Mouse (Mus musculus) liver, embryonic 16.5 days (tissue): ENCODE measurements around the gene Dppa4. TPM values are rescaled to one million over a fixed set of nuclear protein-coding genes. Genes with fewer than 3 reads are reported as not detected.

Experiments used
- ATAC-seq: fragments of 200-750 bp; cut with Nextera tagmentation; 2 replicates; pipeline ENCODE4 v1.8.0; 2017; ENCODE audit warnings: low read depth, mild to moderate bottlenecking, moderate number of reproducible peaks, moderate library complexity
- H3K27ac ChIP-seq: fragments of 300-500 bp; sonication (generic); 2 replicates; pipeline ENCODE4 v1.5.1; 2014; ENCODE audit warnings: mild to moderate bottlenecking, low read length
- H3K27me3 ChIP-seq: fragments of 300-500 bp; sonication (generic); 2 replicates; pipeline ENCODE4 v1.6.1; 2014; ENCODE audit warnings: low read depth, low read length, mixed read lengths; ENCODE audit not compliant: control insufficient read depth, insufficient read depth
- H3K36me3 ChIP-seq: fragments of 300-500 bp; sonication (generic); 2 replicates; pipeline ENCODE4 v1.6.1; 2014; ENCODE audit warnings: mild to moderate bottlenecking; ENCODE audit not compliant: control insufficient read depth, insufficient read depth
- H3K4me1 ChIP-seq: fragments of 300-500 bp; sonication (generic); 2 replicates; pipeline ENCODE4 v1.6.1; 2014; ENCODE audit warnings: low read depth, low read length, mixed read lengths; ENCODE audit not compliant: control insufficient read depth
- H3K4me2 ChIP-seq: fragments of 300-500 bp; sonication (generic); 2 replicates; pipeline ENCODE4 v1.6.1; 2014; ENCODE audit warnings: low read depth, low read length, mixed read lengths
- H3K4me3 ChIP-seq: fragments of 300-500 bp; sonication (generic); 2 replicates; pipeline ENCODE4 v1.5.1; 2014; ENCODE audit warnings: low read depth, mild to moderate bottlenecking, low read length
- H3K9ac ChIP-seq: fragments of 300-500 bp; sonication (generic); 2 replicates; pipeline ENCODE4 v1.6.1; 2014; ENCODE audit warnings: low read depth, low read length
- H3K9me3 ChIP-seq: fragments of 300-500 bp; sonication (generic); replicated peaks from 2 replicates; pipeline ENCODE4 v1.6.1; 2016; ENCODE audit warnings: low read length; ENCODE audit not compliant: control insufficient read depth
- WGBS: fragments of 180-500 bp; shearing (Covaris S2); extraction: QIAGEN DNeasy Blood & Tissue Kit; methylation state at CpG from one replicate; pipeline ENCODE4 v1.1.7; 2014; ENCODE audit not compliant: insufficient replicate concordance; 5-methylcytosine and 5-hydroxymethylcytosine counted together
- polyA plus RNA-seq: library from polyadenylated mRNA; unstranded; fragments of >200 nt; fragmentation: Nextera tagmentation; extraction: Ambion mirVana; gene quantifications from 2 replicates; pipeline ENCODE4 v1.2.1, GENCODE M21; 2015

Gene Dppa4
- not detected in 2 replicates for polyA plus RNA-seq

DNA sequence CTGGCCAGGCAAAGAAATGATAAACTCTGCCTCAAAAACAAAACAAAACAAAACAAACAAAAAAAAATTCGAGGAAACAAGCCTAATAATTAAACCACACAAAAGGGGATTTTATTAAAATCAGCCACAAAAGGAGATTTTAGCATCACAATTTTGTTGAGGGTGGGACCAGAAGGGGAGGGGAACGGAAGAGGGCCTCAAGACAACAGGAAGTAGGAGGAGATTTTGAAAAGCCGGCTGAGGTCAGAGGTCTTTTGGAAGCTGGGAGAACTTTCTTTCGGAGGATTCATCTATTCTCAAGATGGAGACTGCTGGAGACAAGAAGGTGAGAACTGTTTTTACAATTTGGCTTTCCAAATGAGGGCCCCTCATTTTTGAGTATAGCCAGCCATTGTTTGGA, at the start of gene Dppa4:
Gene Dppa4, plus strand, starts transcription at position 217 of the 400 bp plus-strand sequence.
- WGBS, result 59% methylated on average over 4 of the region's 4 CpGs
- Histone ChIP-seq H3K27me3 (no peaks in the 10 kb centered on the region), H3K27ac (no peak within 1 kb of the TSS), H3K4me3 (no peak within 1 kb of the TSS), H3K4me2 (no peak within 1 kb of the TSS), H3K36me3 (no peaks in the 10 kb centered on the region), H3K9me3 (no peaks in the 10 kb centered on the region), H3K4me1 (no peaks in the 10 kb centered on the region), H3K9ac (no peak within 1 kb of the TSS)
- no peak for ATAC-seq

- no peak overlapping the region for H3K4me2 ChIP-seq
- H3K36me3 ChIP-seq, result no peaks in the 10 kb centered on the region
- no peak overlapping the region for H3K27ac ChIP-seq
- ATAC-seq, result no peak
- H3K9me3 ChIP-seq, result no peaks in the 10 kb centered on the region
- no peak overlapping the region for H3K9ac ChIP-seq
- WGBS, result 54% methylated on average over 1 of the region's 1 CpGs
- no peaks in the 10 kb centered on the region for H3K4me1 ChIP-seq
- no peaks in the 10 kb centered on the region for H3K27me3 ChIP-seq
- H3K4me3 ChIP-seq, result no peak overlapping the region
Measured at GRCm38 (mm10) chr16:48234999-48235398, 48.5 kb upstream of the Dppa4 start.

- Histone ChIP-seq H3K4me2 (no peak overlapping the region), H3K27me3 (no peaks in the 10 kb centered on the region), H3K9ac (no peak overlapping the region), H3K36me3 (no peaks in the 10 kb centered on the region), H3K4me3 (no peak overlapping the region), H3K27ac (no peak overlapping the region), H3K9me3 (no peaks in the 10 kb centered on the region), H3K4me1 (no peaks in the 10 kb centered on the region)
- WGBS, result 73% methylated on average over 7 of the region's 7 CpGs
- ATAC-seq, result no peak
Measured at GRCm38 (mm10) chr16:48237676-48238075, 45.9 kb upstream of the Dppa4 start.

- H3K4me1 ChIP-seq, result peaks cover 2% of the 10 kb centered on the region
- no peak overlapping the region for H3K4me2 ChIP-seq
- no peak overlapping the region for H3K4me3 ChIP-seq
- no peaks in the 10 kb centered on the region for H3K36me3 ChIP-seq
- 60% methylated on average over 2 of the region's 2 CpGs for WGBS
- ATAC-seq, result no peak
- no peak overlapping the region for H3K27ac ChIP-seq
- H3K27me3 ChIP-seq, result no peaks in the 10 kb centered on the region
- H3K9ac ChIP-seq, result no peak overlapping the region
- no peaks in the 10 kb centered on the region for H3K9me3 ChIP-seq
Measured at GRCm38 (mm10) chr16:48247044-48247661, 36.4 kb upstream of the Dppa4 start.

- peak; percentile 94 for ATAC-seq
- H3K27ac ChIP-seq, result peak overlapping the region; percentile 50
- no peaks in the 10 kb centered on the region for H3K27me3 ChIP-seq
Measured at GRCm38 (mm10) chr16:48252824-48253223, 30.7 kb upstream of the Dppa4 start.

GRCm38 (mm10) chr16:48254584-48254983, 28.9 kb upstream of the Dppa4 start:
- WGBS, result 37% methylated on average over 5 of the region's 5 CpGs
- no peaks in the 10 kb centered on the region for H3K27me3 ChIP-seq
- H3K36me3 ChIP-seq, result no peaks in the 10 kb centered on the region
- no peaks in the 10 kb centered on the region for H3K9me3 ChIP-seq
- H3K9ac ChIP-seq, result no peak overlapping the region
- H3K4me2 ChIP-seq, result no peak overlapping the region
- no peak for ATAC-seq
- peaks cover 12% of the 10 kb centered on the region for H3K4me1 ChIP-seq
- H3K4me3 ChIP-seq, result no peak overlapping the region
- H3K27ac ChIP-seq, result no peak overlapping the region

More at GRCm38 (mm10) chr16:48252824-48253223, 30.7 kb upstream of the Dppa4 start:
- H3K9me3 ChIP-seq, result no peaks in the 10 kb centered on the region
- WGBS, result 16% methylated on average over 4 of the region's 4 CpGs
- no peak overlapping the region for H3K4me3 ChIP-seq
- H3K9ac ChIP-seq, result no peak overlapping the region
- H3K4me1 ChIP-seq, result peaks cover 12% of the 10 kb centered on the region
- no peak overlapping the region; the same call in 1 of the 2 replicates for H3K4me2 ChIP-seq
- no peaks in the 10 kb centered on the region for H3K36me3 ChIP-seq

GRCm38 (mm10) chr16:48259519-48259918, 24.0 kb upstream of the Dppa4 start:
- H3K36me3 ChIP-seq, result no peaks in the 10 kb centered on the region
- H3K4me3 ChIP-seq, result no peak overlapping the region
- H3K27ac ChIP-seq, result no peak overlapping the region
- no peak for ATAC-seq
- no peak overlapping the region for H3K9ac ChIP-seq
- 23% methylated on average over 4 of the region's 4 CpGs for WGBS
- H3K9me3 ChIP-seq, result no peaks in the 10 kb centered on the region
- H3K4me1 ChIP-seq, result peaks cover 1% of the 10 kb centered on the region; the same call in 1 of the 2 replicates
- H3K27me3 ChIP-seq, result no peaks in the 10 kb centered on the region
- no peak overlapping the region for H3K4me2 ChIP-seq

- Histone ChIP-seq H3K4me1 (no peaks in the 10 kb centered on the region), H3K4me3 (no peak overlapping the region), H3K4me2 (no peak overlapping the region), H3K9ac (no peak overlapping the region), H3K9me3 (no peaks in the 10 kb centered on the region), H3K27me3 (no peaks in the 10 kb centered on the region), H3K36me3 (no peaks in the 10 kb centered on the region), H3K27ac (no peak overlapping the region)
- ATAC-seq, result no peak
- WGBS, result 69% methylated on average over 1 of the region's 1 CpGs
Measured at GRCm38 (mm10) chr16:48262901-48263300, 20.6 kb upstream of the Dppa4 start.

DNA sequence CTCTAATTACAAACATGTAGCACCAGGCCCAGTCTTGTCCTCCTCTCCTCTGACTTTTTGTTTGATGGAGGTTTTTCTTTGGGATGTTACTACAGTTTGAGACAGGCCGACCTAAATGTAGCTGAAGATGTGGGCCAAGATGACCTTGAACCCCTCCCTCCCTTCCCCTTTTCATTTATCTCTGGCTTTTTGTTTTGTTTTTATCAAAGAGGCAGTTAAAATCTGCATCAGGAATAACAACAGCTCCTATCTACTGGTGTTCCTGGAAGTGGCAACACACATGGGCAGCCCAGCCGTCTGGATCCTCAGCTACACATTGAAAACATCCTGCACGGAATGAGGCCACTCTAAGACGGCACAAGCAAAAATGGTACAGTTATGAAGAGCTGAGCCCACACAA, 17.7 kb upstream of the Dppa4 start:
- Histone ChIP-seq H3K27me3 (no peaks in the 10 kb centered on the region), H3K9ac (no peak overlapping the region)

More for the DNA sequence above, 17.7 kb upstream of the Dppa4 start:
- H3K36me3 ChIP-seq, result no peaks in the 10 kb centered on the region
- no peaks in the 10 kb centered on the region for H3K9me3 ChIP-seq
- no peak for ATAC-seq
- H3K4me3 ChIP-seq, result no peak overlapping the region
- no peaks in the 10 kb centered on the region for H3K4me1 ChIP-seq
- no peak overlapping the region for H3K4me2 ChIP-seq
- 67% methylated on average over 4 of the region's 4 CpGs for WGBS
- no peak overlapping the region for H3K27ac ChIP-seq
